Mouse (Mus musculus) cerebellum, adult 2 months (tissue): ENCODE measurements around the gene Fam107b. TPM values are rescaled to one million over a fixed set of nuclear protein-coding genes. Genes with fewer than 3 reads are reported as not detected.

Experiments used
- DNase-seq, 2 experiments: peaks; one replicate each; pipeline ENCODE4 v3.0.0; 2021
- H3K27ac ChIP-seq: fragments of 200-500 bp; 2 replicates; pipeline ENCODE4 v1.5.1; 2012; ENCODE audit warnings: low read length, control low read depth, inconsistent platforms; ENCODE audit not compliant: insufficient read depth
- H3K27me3 ChIP-seq: fragments of 200-500 bp; 2 replicates; pipeline ENCODE4 v1.6.1; 2012; ENCODE audit warnings: inconsistent platforms, mild to moderate bottlenecking, low read length, moderate library complexity; ENCODE audit not compliant: control insufficient read depth, insufficient read depth
- H3K4me1 ChIP-seq: fragments of 200-500 bp; 2 replicates; pipeline ENCODE4 v1.6.1; 2011; ENCODE audit warnings: low read length; ENCODE audit not compliant: control insufficient read depth, insufficient read depth
- H3K4me3 ChIP-seq: fragments of 200-500 bp; replicated peaks from 2 replicates; pipeline ENCODE3; 2011; ENCODE audit warnings: mild to moderate bottlenecking, low read depth, low read length, control low read depth; ENCODE audit not compliant: insufficient read depth
- CTCF ChIP-seq: fragments of 200-500 bp; IDR thresholded peaks from 2 replicates; pipeline ENCODE4 v1.5.1; 2011; ENCODE audit warnings: low read depth, mild to moderate bottlenecking, control low read depth, low read length, moderate library complexity, borderline replicate concordance; ENCODE audit not compliant: insufficient read depth
- POLR2A ChIP-seq: fragments of 200-500 bp; IDR thresholded peaks from 2 replicates; pipeline ENCODE4 v1.6.1; 2011; ENCODE audit warnings: low read length, control low read depth, borderline replicate concordance; ENCODE audit not compliant: insufficient read depth
- WGBS: fragments of 180-500 bp; shearing (Covaris S2); methylation state at CpG from one replicate; pipeline ENCODE4 v1.1.7; 2018; 5-methylcytosine and 5-hydroxymethylcytosine counted together
- polyA plus RNA-seq: library from polyadenylated mRNA; depleted of rRNA; stranded (reverse); fragments of >200 nt; gene quantifications from 2 replicates; pipeline ENCODE4 v1.2.3, GENCODE M21; 2012; rRNA removed

Fam107b gene
- polyA plus RNA-seq = 63.7 and 68.3 TPM in 2 replicates

GRCm38 (mm10) chr2:3570186-3570585 lies at the start of gene Fam107b:
TSS of gene Fam107b (plus strand) at chr2:3570488.
- 47% methylated on average over 12 of the region's 12 CpGs for WGBS
- H3K27me3 ChIP-seq = no peaks in the 10 kb centered on the region
- peak in 1 of 2 experiments; percentile 29 for DNase-seq
- H3K4me1 ChIP-seq = peaks cover 6% of the 10 kb centered on the region
- no peak within 1 kb of the TSS for H3K27ac ChIP-seq
- no peak for TF ChIP-seq CTCF
- no peak for TF ChIP-seq POLR2A
- no peak within 1 kb of the TSS for H3K4me3 ChIP-seq

DNA sequence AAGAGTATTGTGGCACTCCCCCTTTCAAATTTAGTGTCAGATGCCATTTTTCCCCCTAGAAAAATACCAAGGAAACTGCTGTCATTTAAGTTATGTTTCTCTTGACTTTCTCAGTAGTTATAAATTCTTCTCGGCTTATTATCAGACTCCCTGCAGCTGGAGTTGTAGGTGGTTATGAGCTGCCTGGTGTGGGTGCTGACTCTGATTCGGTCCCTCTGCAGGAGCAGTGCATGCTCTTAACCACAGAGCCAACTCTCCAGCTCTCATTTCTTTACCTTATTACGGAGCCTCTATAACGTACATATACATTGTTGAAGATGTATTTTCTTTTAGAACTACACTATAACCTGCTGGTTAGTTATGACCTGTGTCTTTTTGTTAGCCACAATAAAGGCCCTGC lies 47.7 kb upstream of the Fam107b start:
- H3K4me3 ChIP-seq = no peak overlapping the region
- DNase-seq = no peak
- H3K27me3 ChIP-seq = no peaks in the 10 kb centered on the region
- TF ChIP-seq POLR2A (no peak), CTCF (no peak)
- H3K4me1 ChIP-seq = no peaks in the 10 kb centered on the region
- WGBS = 83% methylated on average over 4 of the region's 4 CpGs
- no peak overlapping the region for H3K27ac ChIP-seq

GRCm38 (mm10) chr2:3526288-3526687 lies 44.0 kb upstream of the Fam107b start:
- WGBS = 81% methylated on average over 6 of the region's 6 CpGs
- no peak for TF ChIP-seq POLR2A
- no peak for TF ChIP-seq CTCF
- Histone ChIP-seq H3K4me1 (no peaks in the 10 kb centered on the region), H3K27ac (no peak overlapping the region), H3K4me3 (no peak overlapping the region), H3K27me3 (no peaks in the 10 kb centered on the region)
- no peak for DNase-seq

DNA sequence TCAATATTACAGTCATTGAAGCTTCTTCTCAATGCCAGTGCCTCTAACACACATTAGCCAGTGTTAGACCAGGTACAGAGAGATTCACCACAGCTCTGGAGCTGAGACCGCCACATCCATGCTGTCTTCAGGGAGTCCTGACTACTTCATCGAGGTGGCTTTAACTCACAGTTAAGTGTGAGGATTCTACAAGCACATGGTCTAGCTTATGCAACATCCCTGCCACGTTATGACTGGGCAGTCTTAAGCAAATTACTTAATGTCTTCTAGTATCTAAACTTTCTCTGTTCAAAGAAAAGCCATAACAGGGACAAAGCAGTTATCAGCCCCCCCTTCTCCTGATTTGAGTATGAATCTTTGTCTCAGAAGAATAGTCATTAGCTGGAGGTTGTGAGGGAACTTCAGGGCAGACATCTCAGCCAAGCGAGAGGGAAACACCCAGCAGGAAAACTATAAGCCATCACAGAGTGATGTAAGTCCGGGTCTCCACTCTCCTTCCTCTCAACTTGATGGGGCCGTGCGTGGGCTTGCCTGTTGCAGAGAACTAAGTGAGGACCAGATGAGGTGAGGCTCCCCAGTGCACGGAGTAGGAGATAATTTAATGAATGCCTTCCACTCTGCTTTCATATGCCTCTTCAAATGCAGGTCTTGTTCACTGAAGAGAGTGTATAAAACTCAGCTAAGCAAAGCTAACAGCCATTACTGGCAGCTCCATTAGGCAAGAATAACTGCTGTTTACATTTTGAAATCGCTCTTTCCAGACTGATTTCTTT lies 28.8 kb upstream of the Fam107b start:
- TF ChIP-seq CTCF = no peak
- TF ChIP-seq POLR2A = no peak
- Histone ChIP-seq H3K4me3 (no peak overlapping the region), H3K27ac (no peak overlapping the region), H3K27me3 (no peaks in the 10 kb centered on the region), H3K4me1 (peaks cover 4% of the 10 kb centered on the region; the same call in 1 of the 2 replicates)
- no peak for DNase-seq
- 79% methylated on average over 9 of the region's 9 CpGs for WGBS

- no peak for TF ChIP-seq CTCF
- H3K4me1 ChIP-seq = peaks cover 4% of the 10 kb centered on the region; the same call in 1 of the 2 replicates
- no peak overlapping the region for H3K27ac ChIP-seq
- no peak overlapping the region for H3K4me3 ChIP-seq
- H3K27me3 ChIP-seq = no peaks in the 10 kb centered on the region
- DNase-seq = no peak
- WGBS = 70% methylated on average over 2 of the region's 2 CpGs
Measured at GRCm38 (mm10) chr2:3546055-3546454, 24.2 kb upstream of the Fam107b start.

DNA sequence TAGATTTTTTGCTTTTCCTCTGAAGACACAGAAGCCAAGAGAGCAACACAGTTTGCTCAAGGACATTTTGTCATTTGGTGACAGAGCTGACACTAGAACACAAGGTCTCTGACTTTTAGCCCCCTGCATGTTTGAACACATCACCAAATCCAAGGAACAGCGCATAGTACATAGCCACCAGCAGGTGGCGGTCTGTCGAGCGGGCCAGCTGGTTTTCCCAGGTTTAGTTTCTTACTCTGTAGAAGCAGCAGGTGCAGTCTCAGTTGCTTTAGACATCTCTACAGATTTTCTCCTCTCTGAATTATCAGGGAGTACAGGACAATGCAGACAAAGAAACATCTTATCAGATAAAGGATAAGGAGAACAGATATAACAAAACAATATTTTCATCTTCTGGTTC lies 23.7 kb upstream of the Fam107b start:
- Histone ChIP-seq H3K4me3 (no peak overlapping the region), H3K27me3 (no peaks in the 10 kb centered on the region), H3K27ac (no peak overlapping the region), H3K4me1 (peaks cover 4% of the 10 kb centered on the region; the same call in 1 of the 2 replicates)
- no peak for TF ChIP-seq POLR2A
- TF ChIP-seq CTCF = peak; percentile 92
- 7% methylated on average over 4 of the region's 4 CpGs for WGBS
- DNase-seq = peak; percentile 66 to 72

DNA sequence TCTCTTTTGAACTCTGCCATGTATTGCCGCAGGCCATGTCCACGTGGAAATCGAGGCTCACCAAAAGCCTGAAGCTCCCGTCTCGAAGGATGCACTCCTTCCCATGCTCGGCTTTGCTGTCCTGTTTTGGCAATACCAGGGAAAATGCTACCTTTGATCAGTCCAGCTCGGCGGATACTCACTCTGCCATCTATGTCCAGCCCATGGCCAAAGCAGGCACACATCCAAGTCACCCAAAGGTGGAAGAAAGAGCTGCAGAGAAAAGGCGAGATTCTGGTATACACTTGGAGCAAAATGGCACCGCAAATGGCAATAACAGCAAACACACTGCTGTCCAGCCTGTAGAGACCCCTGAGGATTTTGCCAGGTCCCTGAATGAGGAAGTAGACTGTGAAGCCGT lies 318 bp downstream of the Fam107b start:
- no peak overlapping the region for H3K27ac ChIP-seq
- no peak overlapping the region for H3K4me3 ChIP-seq
- peaks cover 6% of the 10 kb centered on the region for H3K4me1 ChIP-seq
- TF ChIP-seq CTCF = no peak
- TF ChIP-seq POLR2A = no peak
- DNase-seq = no peak
- 72% methylated on average over 11 of the region's 11 CpGs for WGBS
- no peaks in the 10 kb centered on the region for H3K27me3 ChIP-seq

DNA sequence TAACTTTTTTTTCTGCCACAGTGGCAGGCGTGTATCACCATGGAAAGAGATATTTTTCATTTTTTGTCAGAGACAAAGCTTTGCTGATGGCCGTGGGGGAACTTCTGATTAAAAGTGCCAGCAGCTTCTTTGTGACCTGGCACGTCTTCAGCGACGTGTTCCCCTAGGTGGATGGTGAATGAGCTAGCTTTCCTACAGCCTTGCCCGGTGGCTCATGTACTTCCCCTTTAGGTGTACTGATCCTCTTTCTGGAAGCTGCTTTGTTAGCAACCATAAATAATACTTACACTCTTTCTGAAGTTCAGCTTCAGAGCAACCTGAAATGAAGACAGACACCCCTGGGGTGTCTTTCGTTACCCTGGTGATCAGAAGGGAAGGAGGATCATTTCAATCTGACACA lies 3.6 kb downstream of the Fam107b start:
- H3K27me3 ChIP-seq = no peaks in the 10 kb centered on the region
- no peak overlapping the region for H3K4me3 ChIP-seq
- no peak for TF ChIP-seq CTCF
- TF ChIP-seq POLR2A = no peak
- WGBS = 71% methylated on average over 7 of the region's 7 CpGs
- no peak overlapping the region for H3K27ac ChIP-seq
- H3K4me1 ChIP-seq = peaks cover 6% of the 10 kb centered on the region
- DNase-seq = no peak
